Mouse (Mus musculus): ENCODE measurements around the gene Leng9.
A peak's percentile ranks its signal among the peaks of the same experiment; 100 is the strongest.
"Not testable (repeated sequence)": the region's sequence is repeated elsewhere in the genome, so short reads cannot be mapped to it uniquely, and the experiment has no call there.

The Leng9 gene

DNA sequence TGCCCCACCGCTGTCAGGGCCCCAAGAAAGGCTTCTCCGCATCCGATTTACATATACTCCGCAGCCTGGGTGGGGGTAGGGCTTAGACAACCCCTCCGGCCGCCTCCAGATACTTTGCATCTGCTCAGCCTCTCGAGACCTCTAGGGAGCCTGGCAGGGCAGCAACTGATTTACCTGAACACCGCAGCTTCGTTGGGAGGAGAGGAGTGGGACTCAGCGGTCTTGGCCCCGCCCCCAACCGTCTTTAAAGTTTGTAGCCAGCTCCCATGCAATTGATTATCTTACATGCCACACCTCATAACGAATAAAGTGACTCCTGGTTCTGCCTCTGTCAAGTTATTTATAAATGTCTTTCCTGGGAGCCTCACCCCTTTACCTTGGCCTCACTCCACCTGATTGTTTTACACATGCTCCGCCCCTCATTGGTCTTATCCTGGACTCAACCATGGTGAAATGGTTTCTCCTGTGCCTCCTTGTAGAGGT lies at the start of gene Leng9:
Gene Leng9, minus strand, starts transcription at position 316 of the 483 bp plus-strand sequence.
- peak; percentile 55 to 65 for DNase-seq

DNA sequence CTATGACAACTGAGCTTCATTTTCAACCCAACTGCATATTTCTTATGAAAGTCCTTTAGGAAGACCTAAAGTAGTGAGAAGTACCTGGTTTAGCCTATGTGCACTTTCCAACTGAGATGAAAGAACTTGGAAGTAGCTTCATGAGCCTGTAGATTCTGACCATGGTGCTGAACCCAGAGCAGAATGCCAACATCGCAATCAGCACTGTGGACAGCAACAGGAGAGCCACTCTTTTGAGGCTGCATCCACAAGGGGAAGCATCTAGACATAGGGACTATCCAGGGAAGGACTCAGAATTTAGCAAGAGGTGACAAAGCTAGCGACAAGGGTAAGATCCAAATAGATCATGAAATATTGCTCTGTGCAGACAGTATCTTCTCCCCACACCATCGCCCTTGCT lies 28.3 kb upstream of the Leng9 start:
- DNase-seq = no peak

DNA sequence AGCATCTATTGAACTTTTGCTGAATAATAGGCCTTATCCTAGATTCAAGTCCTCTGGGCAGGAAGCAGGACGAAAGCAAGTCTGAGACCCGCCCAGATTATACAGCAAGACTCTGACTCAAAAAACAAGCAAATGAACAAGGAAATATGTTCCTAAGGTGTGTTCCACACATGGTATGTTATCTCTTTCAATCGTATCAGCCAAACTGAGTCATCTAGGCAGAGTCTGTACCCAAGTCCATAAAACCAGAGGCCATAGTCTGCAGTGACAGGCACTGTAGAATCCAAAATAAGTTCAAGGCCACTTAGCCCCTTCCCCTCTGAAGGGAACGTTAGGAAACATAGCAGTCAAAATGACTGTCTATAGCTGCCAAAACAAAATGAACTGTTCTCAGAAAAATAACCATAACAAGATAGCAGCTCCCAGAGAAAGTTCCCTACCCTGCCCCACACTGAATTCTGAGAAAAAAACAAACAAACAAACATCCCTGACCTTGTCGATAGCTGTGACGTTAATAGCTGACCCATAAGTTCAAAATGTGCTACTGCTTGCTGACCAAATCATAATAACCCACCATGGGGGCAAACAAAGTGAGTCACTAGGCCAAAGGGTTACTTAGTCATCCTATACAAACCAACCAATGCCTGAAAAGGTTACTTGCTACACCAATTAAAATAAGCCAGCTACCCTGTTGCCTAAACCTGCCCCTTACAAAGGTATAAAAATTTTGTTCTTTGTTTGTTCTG lies 20.2 kb upstream of the Leng9 start:
- no peak for DNase-seq

DNA sequence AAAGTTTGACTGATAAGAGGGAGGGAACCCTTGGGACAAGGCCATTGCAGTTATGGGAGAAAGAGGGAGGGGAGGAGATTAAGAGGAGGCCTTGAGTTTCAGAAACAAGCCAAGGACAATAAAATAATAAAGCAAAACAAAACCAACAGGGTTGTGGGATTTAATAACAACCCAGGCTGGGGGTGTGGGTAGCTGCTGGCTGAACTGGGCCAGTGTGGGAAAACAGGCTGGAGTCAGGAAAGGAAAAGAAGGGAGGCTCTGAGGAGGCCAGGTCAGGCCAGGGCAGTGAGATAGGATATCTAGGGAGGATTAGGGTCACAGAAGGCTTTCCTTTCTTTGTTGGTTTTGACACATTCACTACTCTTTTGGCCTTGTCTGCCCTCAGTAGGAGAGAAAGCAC lies 16.9 kb upstream of the Leng9 start:
- no peak for DNase-seq

DNA sequence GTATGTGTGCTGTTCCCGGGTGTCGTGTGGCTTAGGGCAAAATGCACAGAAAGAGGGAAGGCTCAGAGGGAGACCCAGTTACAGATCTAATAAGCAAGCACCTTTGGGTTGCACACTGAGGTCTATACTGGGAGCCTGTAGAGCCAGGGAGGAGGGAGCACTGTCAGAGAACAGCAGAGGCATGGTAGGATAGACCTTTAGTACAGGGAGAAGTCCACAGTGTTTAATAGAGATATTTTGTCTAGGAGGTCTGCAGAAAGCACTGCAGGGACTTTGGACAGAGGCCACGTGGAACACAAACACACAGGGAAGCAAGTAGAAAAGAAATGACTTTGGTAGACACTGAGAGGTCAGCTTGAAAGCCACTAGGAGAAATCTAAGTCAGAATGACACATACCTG lies 15.1 kb upstream of the Leng9 start:
- DNase-seq = no peak

DNA sequence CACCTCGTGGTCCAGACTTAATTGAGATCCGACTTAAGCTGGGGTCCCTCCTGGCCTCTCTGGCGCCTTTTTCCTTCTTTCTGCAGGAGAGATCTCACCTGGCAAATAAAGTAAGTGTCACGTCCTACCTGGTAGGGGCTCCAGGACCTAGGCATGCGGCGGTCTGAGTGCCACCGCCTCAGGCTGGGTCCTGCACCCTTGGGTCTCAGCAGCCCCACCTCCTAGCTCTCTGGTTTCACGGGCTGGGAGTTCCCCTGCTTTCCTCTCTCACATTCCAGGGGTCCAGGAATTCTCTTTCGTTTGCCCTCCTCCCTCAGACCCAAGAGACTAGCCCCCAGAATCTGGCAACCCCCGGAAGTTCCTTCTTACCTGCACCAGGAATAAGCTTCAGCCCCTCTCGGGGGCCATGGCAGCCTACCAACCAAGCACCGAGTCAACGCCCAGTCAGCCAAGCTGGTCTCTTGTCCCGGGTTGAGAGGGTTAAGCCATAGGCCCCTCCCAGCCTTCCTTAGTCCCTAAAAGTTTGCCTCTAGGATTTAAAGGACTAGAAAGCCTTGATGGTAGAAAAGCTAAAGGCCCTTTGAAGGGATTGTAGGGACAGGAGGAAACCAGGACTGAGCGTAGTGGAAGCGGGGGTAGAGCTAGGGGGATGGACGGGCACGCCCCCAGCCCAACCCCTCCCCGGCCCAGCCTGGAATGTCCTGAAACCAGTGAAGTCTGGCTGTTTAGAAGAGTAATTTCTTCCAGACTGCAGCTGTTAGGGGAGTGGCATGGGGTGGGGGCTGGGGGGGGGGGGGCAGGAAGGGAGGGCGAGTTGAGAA lies 14.1 kb upstream of the Leng9 start, which contains the start of gene Cdc42ep5:
Gene Cdc42ep5, minus strand, starts transcription at position 771 of the 821 bp plus-strand sequence.
- no peak for DNase-seq

DNA sequence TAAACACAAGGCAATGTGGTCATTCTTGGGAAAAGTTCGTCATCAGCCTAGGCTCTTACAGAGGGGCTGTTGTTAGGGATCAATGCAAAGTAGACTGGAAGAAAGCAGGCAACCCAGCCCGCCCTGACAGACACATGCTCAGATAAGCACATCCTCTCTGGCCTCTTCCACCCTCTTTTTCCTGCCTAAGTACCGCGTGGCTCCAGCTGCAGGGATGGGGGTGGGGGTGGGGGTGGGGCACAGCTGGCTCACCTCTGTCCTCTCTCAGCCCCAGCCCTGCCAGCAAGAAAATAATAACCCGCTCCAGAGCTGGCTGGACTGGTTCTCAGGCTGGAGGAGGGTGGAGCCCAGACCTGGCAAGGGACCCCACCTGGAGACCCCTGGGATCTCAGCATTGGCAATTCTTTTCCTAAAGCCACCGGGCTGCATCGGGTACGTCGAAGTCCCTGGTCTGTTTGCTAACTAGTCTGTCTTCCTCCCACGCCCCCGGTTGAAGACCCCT lies 13.4 kb upstream of the Leng9 start:
- DNase-seq = no peak

DNA sequence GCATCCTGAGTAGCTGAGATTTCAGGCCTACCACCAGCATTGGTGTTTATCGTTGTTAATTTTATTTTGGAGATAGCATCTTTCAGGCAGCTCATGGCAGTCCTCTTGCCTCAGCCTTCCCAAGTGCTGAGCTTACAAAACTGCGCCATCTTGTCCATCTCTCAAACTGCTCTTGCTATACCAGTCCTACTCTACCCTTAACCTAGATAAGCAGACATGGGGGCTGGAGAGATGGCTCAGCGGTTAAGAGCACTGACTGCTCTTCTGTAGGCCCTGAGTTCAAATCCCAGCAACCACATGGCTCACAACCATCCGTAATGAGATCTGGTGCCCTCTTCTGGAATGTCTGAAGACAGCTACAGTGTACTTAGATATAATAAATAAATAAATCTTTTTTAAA lies 11.4 kb upstream of the Leng9 start:
- DNase-seq = not testable (repeated sequence)

DNA sequence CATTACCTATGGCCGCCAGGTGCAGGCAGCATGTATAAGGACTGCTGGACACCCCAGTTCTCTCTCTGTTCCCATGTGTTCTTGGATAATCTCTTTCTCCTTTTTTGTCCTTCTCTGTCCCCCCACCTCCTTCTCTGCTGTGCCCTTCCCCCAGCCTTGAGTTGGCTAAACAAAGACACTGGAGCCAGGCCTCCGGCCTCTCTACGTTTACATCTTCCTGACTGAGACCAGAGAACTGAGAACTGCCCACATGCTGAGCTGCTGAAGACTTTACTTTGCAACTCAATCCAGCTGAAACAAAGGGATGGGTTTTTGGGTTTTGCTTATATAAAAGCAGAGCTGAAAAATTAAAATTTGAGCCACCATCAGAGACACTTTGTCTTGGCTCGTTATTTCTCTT lies 4.8 kb upstream of the Leng9 start:
- no peak for DNase-seq

DNA sequence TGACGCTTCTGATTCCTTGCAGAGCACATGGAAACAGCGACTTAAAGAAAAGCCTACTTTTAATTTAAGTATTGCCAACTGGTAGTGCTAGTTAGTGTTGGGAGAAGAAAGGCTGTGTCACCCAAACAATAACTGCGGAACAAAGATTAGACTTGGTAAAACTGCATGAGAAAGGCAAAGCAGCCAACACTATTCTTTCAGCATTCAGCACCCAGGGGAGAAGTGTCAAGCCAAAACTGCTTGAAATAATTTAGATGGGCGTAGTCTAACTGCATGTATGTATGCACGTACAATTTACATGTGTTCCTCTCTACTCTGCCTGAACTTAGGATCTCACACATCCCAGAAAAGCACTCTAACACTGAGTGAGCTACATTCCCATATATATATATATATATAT lies 4.2 kb upstream of the Leng9 start:
- no peak for DNase-seq

DNA sequence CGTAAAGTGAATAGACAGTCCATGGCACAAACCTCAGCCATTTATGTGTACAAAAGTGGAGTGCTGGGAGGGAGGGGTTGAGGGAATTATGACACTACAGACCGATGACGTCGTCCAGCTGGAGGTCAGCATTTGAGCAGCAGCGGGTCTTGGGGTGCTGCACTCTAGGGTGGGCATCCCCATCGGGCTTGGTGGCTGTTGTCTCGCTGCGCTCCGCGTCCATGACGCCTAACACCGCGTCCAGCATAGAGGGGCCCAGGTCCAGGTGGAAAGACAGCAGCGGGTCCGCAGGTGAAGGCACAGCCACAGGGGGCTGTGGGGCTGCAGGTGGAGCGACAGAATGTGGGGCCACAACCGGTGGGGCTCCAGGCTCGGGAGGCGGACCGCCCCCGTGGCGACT lies 1.1 kb upstream of the Leng9 start:
- peak in 1 of 2 experiments; percentile 53 for DNase-seq

DNA sequence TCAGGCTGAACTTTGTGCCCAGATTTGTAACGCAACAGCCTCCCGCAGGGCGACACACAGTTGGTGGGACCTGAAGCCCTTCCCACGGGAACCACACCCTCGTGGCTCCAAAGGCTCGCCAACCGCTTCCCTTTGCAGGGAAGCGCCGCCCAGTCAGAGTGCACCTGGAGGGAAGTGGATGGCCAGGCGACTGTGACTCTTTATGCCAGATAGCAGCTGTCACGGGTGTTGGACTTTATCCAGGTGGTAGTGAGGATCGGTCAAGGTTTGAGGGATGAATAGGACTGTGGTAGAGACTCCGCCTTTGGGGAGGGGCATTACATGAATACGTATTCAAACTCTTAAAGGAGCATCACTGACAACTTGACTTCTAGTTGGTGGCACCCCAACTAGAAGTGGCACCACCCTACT lies 642 bp upstream of the Leng9 start:
- DNase-seq = peak; percentile 75 to 87

DNA sequence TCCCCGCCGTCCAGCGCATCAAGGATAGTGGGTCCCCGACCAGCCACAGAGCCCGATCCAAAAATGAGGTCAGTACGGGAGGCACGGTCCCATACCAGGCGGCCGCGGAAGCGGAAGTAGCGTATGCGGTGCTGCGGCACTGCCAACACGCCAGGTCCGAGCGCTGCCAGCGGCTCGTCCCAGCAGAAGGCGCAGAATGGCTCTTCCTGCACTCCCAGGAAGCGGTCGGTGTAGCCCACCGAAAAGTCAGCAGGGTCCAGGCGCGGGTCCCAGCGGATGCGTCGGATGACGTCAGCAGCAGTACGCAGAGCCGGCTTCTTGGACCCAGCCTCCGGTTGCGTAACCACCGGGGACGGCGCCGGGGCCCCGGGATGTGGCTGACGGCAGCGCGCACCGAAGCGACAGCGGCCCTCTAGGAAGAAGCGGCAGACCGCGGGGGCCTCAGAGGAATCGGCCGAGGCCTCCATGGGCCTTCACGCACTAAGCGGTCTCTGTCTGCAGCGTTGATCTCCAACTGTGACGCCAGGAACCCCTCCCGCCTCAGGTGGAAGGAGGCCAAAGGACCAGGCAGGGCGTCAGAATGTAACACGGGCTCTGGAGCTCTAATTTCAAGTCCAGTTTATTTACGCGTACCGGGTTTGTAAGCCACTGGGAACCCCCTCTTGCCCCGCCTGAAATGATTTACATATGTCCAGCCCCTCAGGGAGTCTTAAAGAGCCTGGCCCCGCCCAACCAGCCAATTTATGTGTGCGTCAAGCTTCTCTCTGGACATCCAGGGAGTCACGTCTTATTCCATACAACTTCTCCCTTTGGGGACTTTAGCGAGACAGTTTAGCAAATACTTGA lies 742 bp downstream of the Leng9 start:
- DNase-seq = peak; percentile 86 to 92

DNA sequence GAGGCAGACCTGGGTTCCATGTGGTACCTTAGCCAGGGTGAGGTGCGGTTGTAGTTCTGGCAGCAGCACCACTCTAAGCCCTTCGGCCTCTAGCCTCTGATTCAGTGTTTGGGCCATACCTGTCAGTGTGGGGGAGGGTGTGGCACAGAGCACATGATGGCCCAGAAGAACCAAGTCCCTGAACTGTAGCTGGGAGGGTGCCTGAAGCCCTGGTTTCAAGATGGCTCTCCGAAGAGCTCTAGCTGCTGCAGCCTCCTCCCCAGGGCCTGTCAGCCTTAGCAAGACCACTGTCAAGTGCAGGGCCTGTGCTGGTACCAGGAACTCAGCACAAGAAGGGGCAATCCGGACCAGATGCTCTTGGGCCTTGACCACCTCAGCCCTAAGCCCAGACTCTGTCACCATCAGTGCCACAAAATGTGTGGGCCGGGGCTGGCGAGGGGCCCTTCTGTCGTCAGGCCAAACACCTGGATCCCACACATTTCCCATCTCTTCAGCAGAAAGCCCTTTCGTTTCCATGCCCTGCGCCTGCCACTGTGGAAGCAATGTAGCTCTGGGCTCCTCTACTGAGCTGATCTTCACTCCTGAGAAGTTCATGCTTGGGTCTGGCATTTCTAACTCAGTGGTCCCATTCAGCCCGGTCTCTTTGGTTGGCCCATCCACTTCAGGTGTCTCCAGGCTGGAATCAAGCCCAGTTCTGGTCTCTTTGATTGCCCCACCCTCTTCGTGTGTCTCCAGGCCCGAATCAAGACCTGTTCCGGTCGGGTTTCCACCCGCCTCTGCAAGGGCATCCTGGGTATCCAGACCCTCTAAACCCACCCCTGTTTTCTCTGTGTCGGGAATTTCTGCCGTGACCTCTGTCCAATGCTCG lies 1.6 kb downstream of the Leng9 start:
- DNase-seq = peak in 1 of 2 experiments; percentile 60

DNA sequence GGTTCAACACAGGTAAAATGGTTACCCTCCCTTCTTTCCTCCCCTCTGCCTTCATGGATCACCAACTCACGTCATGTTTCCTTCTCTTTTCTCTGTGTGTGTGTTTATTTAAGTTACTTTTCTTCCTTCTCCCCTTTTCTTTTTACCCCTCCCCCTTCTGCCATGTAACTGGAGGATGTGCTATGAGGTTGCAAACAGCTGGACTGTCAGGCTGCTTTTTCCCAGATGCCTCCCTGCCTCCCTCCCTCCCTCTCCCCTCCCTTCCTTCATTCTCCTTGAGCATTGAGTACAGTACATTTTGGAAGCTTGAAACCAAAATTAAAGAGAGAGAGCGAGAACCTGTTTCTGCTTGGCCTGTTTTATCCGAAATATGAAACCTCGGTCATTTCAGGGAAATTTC lies 2.3 kb downstream of the Leng9 start:
- no peak for DNase-seq

DNA sequence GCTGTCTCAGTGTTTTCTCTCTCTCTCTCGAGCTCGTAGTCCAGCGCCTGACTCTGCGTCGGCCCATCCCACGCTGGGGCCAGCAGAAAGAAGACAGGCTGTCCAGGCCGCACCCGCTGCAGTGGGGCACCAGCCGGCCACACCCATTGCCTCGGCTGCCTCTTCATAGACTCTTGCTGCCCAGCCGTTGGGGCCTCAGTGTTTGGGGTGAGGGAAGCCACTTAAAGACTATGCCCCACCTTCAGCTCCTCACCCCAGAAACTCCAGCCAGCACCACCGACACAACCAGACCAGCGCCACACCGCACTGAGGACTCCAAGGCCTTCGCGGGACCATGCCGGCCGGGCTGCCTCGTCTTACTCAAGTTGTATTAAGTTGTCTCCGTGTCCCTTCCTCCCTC lies 2.8 kb downstream of the Leng9 start:
- peak in 1 of 2 experiments; percentile 30 for DNase-seq

DNA sequence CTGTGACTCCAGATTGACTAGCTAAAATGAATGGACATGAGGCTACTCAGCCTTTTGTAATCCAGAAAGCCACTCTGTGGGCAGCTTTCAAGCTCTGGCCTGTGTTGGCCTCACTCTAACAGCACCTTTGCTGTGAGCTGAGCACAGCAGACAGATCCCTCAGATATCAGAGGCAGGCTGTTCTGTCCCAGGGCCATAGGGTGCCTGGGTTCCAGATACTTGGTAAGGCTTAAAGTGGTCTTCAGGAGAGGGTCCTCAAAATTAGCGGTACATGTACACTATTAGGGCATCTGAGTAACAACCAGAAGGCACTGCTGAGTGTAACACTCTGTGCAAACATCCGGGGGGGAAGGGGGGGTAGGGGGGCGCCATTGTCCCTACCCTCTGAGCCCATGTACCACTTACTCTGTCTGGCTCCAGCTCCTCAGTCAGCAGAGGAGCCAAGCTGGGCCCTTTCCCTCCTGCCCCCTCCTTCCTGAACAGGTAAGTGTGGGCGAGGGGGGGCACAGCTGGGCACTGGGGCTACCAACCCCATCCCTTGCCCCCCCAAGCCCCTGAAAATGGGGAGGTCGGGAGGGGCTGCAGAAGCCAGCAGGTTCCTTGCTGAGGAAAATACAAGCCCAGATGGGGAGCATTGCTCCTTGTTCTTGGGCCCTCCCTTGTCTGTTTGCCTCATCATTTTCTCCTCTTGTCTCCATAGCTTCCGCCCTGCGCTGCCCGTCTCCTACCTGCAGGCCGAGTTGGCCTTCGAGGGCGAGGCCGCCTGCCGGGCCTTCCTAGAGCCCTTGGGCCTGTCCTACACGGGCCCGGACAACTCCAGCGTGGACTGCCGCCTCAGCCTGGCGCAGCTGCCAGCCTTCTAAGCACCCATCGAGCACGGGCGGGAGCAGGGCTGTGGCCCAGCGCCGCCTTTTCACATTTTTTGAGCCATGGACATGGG lies 3.7 kb downstream of the Leng9 start:
- peak in 1 of 2 experiments; percentile 30 for DNase-seq

DNA sequence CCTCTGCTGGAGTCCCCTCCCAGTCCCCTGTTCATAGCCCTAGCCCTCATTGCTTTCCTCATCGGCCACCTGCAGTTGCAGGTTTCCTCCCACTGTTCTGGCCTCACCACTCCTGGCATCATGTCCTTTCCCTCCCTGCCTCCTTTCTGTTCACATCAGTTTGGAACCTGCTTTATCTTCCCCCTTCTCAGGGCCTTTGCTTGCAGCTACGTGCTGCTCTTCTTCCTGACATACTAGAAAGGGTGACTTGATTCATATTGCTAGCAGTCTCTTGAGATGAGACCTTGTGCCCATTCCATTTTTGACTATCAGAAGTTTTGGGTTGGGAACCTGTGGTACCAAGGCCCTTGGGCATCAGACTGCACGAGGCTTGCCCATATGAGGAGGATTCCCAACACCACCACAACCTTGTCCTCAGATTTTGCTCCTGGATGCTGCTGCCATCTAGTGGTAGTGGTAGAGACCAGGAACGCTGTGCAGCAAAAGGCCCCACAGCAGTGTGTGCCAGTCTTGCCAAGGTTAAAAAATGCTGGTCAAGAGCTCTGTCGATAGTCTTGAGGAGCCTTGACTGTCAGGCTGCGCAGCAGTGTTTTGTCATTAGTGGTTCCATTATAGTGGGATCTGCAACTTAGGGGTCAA lies 4.5 kb downstream of the Leng9 start:
- DNase-seq = peak; percentile 66

DNA sequence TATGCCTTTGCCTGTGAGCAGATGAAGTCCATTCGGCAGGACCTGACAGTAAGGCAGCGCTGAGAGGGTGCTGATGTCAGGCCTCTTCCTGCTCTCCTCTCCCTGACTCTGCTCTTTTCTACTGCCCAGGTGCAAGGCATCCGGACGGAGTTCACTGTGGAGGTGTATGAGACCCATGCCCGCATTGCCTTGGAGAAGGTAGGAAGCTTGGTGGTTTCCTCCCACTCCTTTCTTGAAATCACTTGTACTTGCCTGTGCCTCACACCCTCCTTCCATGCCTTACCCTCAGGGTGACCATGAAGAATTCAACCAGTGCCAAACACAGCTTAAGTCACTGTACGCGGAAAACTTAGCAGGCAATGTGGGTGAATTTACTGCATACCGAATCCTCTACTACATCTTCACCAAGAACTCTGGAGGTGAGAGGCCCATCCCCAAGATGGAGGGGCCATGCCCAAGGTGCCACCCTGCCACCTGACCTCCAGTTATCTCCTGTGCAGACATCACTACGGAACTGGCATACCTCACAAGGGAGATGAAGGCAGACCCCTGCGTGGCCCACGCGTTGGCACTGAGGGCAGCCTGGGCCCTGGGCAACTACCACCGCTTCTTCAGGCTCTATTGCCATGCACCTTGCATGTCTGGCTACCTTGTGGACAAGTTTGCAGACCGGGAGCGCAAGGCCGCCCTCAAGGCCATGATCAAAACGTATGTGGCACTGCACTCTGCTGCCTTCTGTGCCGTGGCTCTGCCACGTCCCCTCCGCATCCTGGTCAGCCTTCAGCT lies 5.2 kb downstream of the Leng9 start:
- peak in 1 of 2 experiments; percentile 23 for DNase-seq

Data from cerebellum, adult 18-20 months (tissue).